Mouse (Mus musculus) forebrain, embryonic 12.5 days (tissue): ENCODE measurements around the gene Sez6l2. TPM values are rescaled to one million over a fixed set of nuclear protein-coding genes. Genes with fewer than 3 reads are reported as not detected.

Experiments
- ATAC-seq: fragments of 200-750 bp; cut with Nextera tagmentation; 2 replicates; pipeline ENCODE4 v1.8.0; 2017; ENCODE audit warnings: moderate TSS enrichment; ENCODE audit not compliant: low FRiP score
- H3K27ac ChIP-seq: fragments of 300-500 bp; sonication (generic); 2 replicates; pipeline ENCODE4 v1.5.1; 2016; ENCODE audit warnings: mild to moderate bottlenecking
- H3K27me3 ChIP-seq: fragments of 300-500 bp; sonication (generic); 2 replicates; pipeline ENCODE4 v1.6.1; 2016; ENCODE audit warnings: mild to moderate bottlenecking
- H3K36me3 ChIP-seq: fragments of 300-500 bp; sonication (generic); replicated peaks from 2 replicates; pipeline ENCODE4 v1.6.1; 2016; ENCODE audit warnings: mild to moderate bottlenecking
- H3K4me1 ChIP-seq: fragments of 300-500 bp; sonication (generic); 2 replicates; pipeline ENCODE4 v1.6.1; 2016
- H3K4me2 ChIP-seq: fragments of 300-500 bp; sonication (generic); 2 replicates; pipeline ENCODE4 v1.6.1; 2016; ENCODE audit warnings: mild to moderate bottlenecking, moderate library complexity
- H3K4me3 ChIP-seq: fragments of 300-500 bp; sonication (generic); replicated peaks from 2 replicates; pipeline ENCODE4 v1.5.1; 2016; ENCODE audit warnings: mild to moderate bottlenecking
- H3K9ac ChIP-seq: fragments of 300-500 bp; sonication (generic); 2 replicates; pipeline ENCODE4 v1.6.1; 2016; ENCODE audit warnings: mild to moderate bottlenecking
- H3K9me3 ChIP-seq: fragments of 300-500 bp; sonication (generic); 2 replicates; pipeline ENCODE4 v1.6.1; 2016
- WGBS: fragments of 180-500 bp; shearing (Covaris S2); methylation state at CpG from one replicate; pipeline ENCODE4 v1.1.7; 2016; 5-methylcytosine and 5-hydroxymethylcytosine counted together
- polyA plus RNA-seq: library from polyadenylated mRNA; unstranded; fragments of >200 nt; fragmentation: Nextera tagmentation; extraction: Ambion mirVana; gene quantifications from 2 replicates; pipeline ENCODE4 v1.2.1, GENCODE M21; 2016

The Sez6l2 gene
- polyA plus RNA-seq, 1 experiment from 2014 or later = 8.6 TPM

- Histone ChIP-seq H3K4me1 (peaks cover 87% of the 10 kb centered on the region), H3K9me3 (no peaks in the 10 kb centered on the region), H3K9ac (peak overlapping the region; percentile 72), H3K4me2 (peak overlapping the region; percentile 90), H3K36me3 (peaks cover 41% of the 10 kb centered on the region), H3K4me3 (peak overlapping the region; percentile 48), H3K27me3 (no peaks in the 10 kb centered on the region), H3K27ac (peak overlapping the region; percentile 100)
- WGBS = 59% methylated on average over 3 of the region's 3 CpGs
- ATAC-seq = no peak
Observed at GRCm38 (mm10) chr7:127020031-127020430, 69.7 kb downstream of the Sez6l2 start.

Other genes starting within 250 kb of the Sez6l2 start
- gene Coro1a, start 242.8 kb upstream of the Sez6l2 start, polyA plus RNA-seq = 49.1 and 51.0 TPM in 2 replicates
- 51.5 and 56.8 TPM in 2 replicates for gene Mapk3, start 191.0 kb upstream of the Sez6l2 start, polyA plus RNA-seq
- gene Gdpd3, start 184.2 kb upstream of the Sez6l2 start, polyA plus RNA-seq = 1.4 and 1.5 TPM in 2 replicates
- gene Ypel3, start 173.6 kb upstream of the Sez6l2 start, polyA plus RNA-seq = 91.8 and 92.7 TPM in 2 replicates
- 0.33 and 0.56 TPM in 2 replicates for gene Tbx6, start 169.1 kb upstream of the Sez6l2 start, polyA plus RNA-seq
- gene Ppp4c, start 158.1 kb upstream of the Sez6l2 start, polyA plus RNA-seq = 310 and 320 TPM in 2 replicates
- gene Fam57b, start 152.9 kb upstream of the Sez6l2 start, polyA plus RNA-seq = 16.2 and 17.6 TPM in 2 replicates
- not detected in 2 replicates for gene 4930451I11Rik, start 118.9 kb upstream of the Sez6l2 start, polyA plus RNA-seq
- gene Doc2a, start 103.1 kb upstream of the Sez6l2 start, polyA plus RNA-seq = 5.5 and 6.6 TPM in 2 replicates
- 53.3 TPM in 2 replicates for gene Hirip3, start 88.6 kb upstream of the Sez6l2 start, polyA plus RNA-seq
- 96.5 and 108 TPM in 2 replicates for gene Ino80e, start 88.2 kb upstream of the Sez6l2 start, polyA plus RNA-seq
- gene Taok2, start 65.9 kb upstream of the Sez6l2 start, polyA plus RNA-seq = 60.9 and 65.4 TPM in 2 replicates
- gene Tmem219, start 27.6 kb upstream of the Sez6l2 start, polyA plus RNA-seq = 23.0 and 25.3 TPM in 2 replicates
- 45.3 and 46.4 TPM in 2 replicates for gene Kctd13, start 21.7 kb upstream of the Sez6l2 start, polyA plus RNA-seq
- gene Asphd1, start 981 bp upstream of the Sez6l2 start, polyA plus RNA-seq = 1.5 TPM in 2 replicates
- gene Cdipt, start 25.4 kb downstream of the Sez6l2 start, polyA plus RNA-seq = 78.9 and 79.6 TPM in 2 replicates
- gene Cdiptos, start 25.5 kb downstream of the Sez6l2 start, polyA plus RNA-seq = 0.86 and 2.0 TPM in 2 replicates
- gene Mvp, start 64.1 kb downstream of the Sez6l2 start, polyA plus RNA-seq = 4.2 and 4.6 TPM in 2 replicates
- 0.38 and 0.56 TPM in 2 replicates for gene Pagr1b, start 65.9 kb downstream of the Sez6l2 start, polyA plus RNA-seq
- gene Pagr1a, start 66.8 kb downstream of the Sez6l2 start, polyA plus RNA-seq = 51.4 and 66.8 TPM in 2 replicates
- gene Gm42742, start 70.5 kb downstream of the Sez6l2 start, polyA plus RNA-seq = 53.3 and 75.4 TPM in 2 replicates
- 5.0 and 6.5 TPM in 2 replicates for gene Prrt2, start 70.6 kb downstream of the Sez6l2 start, polyA plus RNA-seq
- gene Maz, start 76.5 kb downstream of the Sez6l2 start, polyA plus RNA-seq = 95.2 and 113 TPM in 2 replicates
- 163 and 170 TPM in 2 replicates for gene Kif22, start 91.9 kb downstream of the Sez6l2 start, polyA plus RNA-seq
- not detected in 2 replicates for gene Zg16, start 136.8 kb downstream of the Sez6l2 start, polyA plus RNA-seq
- gene AI467606, start 140.8 kb downstream of the Sez6l2 start, polyA plus RNA-seq = 0.88 and 0.91 TPM in 2 replicates
- 2.0 and 2.4 TPM in 2 replicates for gene Qprt, start 171.7 kb downstream of the Sez6l2 start, polyA plus RNA-seq
- 0.23 TPM in 1 of 2 replicates, not detected in the other for gene Spn, start 187.3 kb downstream of the Sez6l2 start, polyA plus RNA-seq
- 104 and 108 TPM in 2 replicates for gene Cd2bp2, start 245.5 kb downstream of the Sez6l2 start, polyA plus RNA-seq